Mouse (Mus musculus) forebrain, embryonic 15.5 days (tissue): ENCODE measurements at regions not wholly inside any gene's neighbourhood (a gene's known extent, or its start where the extent isn't known, plus 50 kb on each side); places are given as distances from the start of the nearest gene placed in this dataset.
A peak's percentile ranks its signal among the peaks of the same experiment; 100 is the strongest.

ENCODE experiments used
- ATAC-seq: fragments of 200-750 bp; cut with Nextera tagmentation; replicated peaks from 2 replicates; pipeline ENCODE4 v1.8.0; 2017; ENCODE audit warnings: mild to moderate bottlenecking, moderate TSS enrichment, moderate library complexity
- H3K27ac ChIP-seq: fragments of 300-500 bp; sonication (generic); replicated peaks from 2 replicates; pipeline ENCODE4 v1.5.1; 2015; ENCODE audit warnings: mild to moderate bottlenecking, inconsistent platforms
- H3K27me3 ChIP-seq: fragments of 300-500 bp; sonication (generic); 2 replicates; pipeline ENCODE4 v1.6.1; 2015; ENCODE audit warnings: inconsistent platforms
- H3K36me3 ChIP-seq: fragments of 300-500 bp; sonication (generic); 2 replicates; pipeline ENCODE4 v1.6.1; 2015; ENCODE audit warnings: mild to moderate bottlenecking, inconsistent platforms
- H3K4me1 ChIP-seq: fragments of 300-500 bp; sonication (generic); 2 replicates; pipeline ENCODE4 v1.6.1; 2015; ENCODE audit warnings: inconsistent platforms
- H3K4me2 ChIP-seq: fragments of 300-500 bp; sonication (generic); replicated peaks from 2 replicates; pipeline ENCODE4 v1.6.1; 2015; ENCODE audit warnings: mild to moderate bottlenecking, inconsistent platforms
- H3K4me3 ChIP-seq: fragments of 300-500 bp; sonication (generic); 2 replicates; pipeline ENCODE4 v1.5.1; 2015; ENCODE audit warnings: mild to moderate bottlenecking, inconsistent platforms
- H3K9ac ChIP-seq: fragments of 300-500 bp; sonication (generic); replicated peaks from 2 replicates; pipeline ENCODE4 v1.6.1; 2015; ENCODE audit warnings: mild to moderate bottlenecking, inconsistent platforms
- H3K9me3 ChIP-seq: fragments of 300-500 bp; sonication (generic); 2 replicates; pipeline ENCODE4 v1.6.1; 2016; ENCODE audit warnings: inconsistent platforms
- WGBS: fragments of 180-500 bp; shearing (Covaris S2); methylation state at CpG from one replicate; pipeline ENCODE4 v1.1.7; 2015; ENCODE audit warnings: mixed read lengths; 5-methylcytosine and 5-hydroxymethylcytosine counted together

DNA sequence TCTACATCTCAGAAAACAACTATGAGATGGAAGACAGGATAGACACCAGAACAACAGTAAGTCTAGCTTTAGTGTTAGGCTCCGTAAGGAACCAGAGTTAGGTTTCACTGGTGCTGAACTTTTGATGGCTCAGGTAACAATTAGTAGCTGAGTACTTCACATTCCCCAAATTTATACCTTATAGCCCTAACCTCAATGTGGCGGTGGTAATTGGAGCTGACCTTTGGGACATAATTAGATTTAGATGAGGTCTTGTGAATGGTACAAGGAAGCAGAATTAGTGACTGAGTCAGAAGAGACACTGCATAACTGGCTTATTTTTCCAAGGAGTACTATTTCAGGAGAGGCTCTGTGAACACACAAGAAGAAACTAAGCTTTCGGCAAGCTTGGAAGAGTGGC is 123.7 kb upstream of the P2ry1 start:
- Histone ChIP-seq H3K36me3 (no peaks in the 10 kb centered on the region), H3K27me3 (no peaks in the 10 kb centered on the region), H3K4me3 (no peak overlapping the region), H3K9me3 (no peaks in the 10 kb centered on the region), H3K27ac (no peak overlapping the region), H3K4me1 (no peaks in the 10 kb centered on the region), H3K4me2 (no peak overlapping the region), H3K9ac (no peak overlapping the region)
- WGBS, result 97% methylated on average over 3 of the region's 3 CpGs
- ATAC-seq, result no peak

DNA sequence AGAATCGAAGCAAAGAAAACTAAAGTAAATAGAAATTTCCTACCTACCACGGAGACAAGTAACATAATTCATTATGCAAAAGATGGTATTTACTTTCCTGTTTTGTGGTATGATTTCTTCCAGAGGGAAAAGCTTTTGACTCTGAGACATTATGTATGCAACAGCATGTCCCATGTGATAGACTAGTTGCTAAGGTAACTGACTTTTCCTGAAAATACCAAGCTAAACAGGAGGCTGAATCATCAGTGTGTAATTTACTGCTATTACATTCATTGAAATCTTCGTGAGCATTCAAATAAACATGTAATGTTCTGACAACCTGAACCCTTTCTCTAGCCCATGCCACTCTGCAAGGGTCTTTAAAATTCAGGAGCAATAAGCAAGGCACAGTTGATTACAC is 118.6 kb upstream of the P2ry1 start:
- Histone ChIP-seq H3K27ac (0 out of 2 replicates have a peak overlapping the region, but pooled peaks have one; percentile 8), H3K4me2 (no peak overlapping the region), H3K4me3 (no peak overlapping the region), H3K27me3 (no peaks in the 10 kb centered on the region), H3K9ac (no peak overlapping the region), H3K36me3 (no peaks in the 10 kb centered on the region), H3K9me3 (no peaks in the 10 kb centered on the region), H3K4me1 (peaks cover 5% of the 10 kb centered on the region; the same call in 1 of the 2 replicates)
- peak; percentile 94 for ATAC-seq
- 45% methylated on average over 3 of the region's 3 CpGs for WGBS

DNA sequence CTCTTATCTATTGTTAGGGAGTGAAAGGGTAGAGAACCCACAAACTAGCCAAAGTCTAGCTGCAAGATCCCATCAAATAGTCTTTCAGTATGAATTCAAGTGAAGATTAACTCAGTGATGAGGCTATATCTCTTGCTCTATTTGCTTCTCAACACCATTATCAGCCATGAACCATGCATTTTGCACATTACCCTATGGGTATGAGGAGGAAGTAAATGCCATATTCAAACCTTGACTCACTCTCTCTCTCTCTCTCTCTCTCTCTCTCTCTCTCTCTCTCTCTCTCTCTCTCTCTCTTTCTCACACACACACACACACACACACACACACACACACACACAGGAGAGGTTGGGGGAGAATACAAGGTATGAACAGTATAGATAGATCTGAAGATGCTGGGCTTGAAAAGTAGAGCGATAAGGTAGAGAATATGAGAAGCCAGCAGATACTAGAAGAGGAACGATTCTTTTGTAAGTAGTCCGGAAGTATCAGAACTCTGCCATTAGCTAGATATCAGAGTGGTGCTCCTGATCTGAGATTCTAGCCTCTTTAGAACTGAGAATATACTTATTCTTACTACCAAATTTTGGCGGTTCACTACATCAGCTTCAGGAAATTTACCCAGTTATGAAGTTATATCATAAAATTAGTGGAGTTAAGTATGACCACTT is 113.3 kb upstream of the P2ry1 start:
- Histone ChIP-seq H3K27me3 (no peaks in the 10 kb centered on the region), H3K36me3 (no peaks in the 10 kb centered on the region), H3K4me2 (no peak overlapping the region), H3K9ac (no peak overlapping the region), H3K27ac (no peak overlapping the region), H3K9me3 (no peaks in the 10 kb centered on the region), H3K4me3 (no peak overlapping the region), H3K4me1 (peaks cover under 1% of the 10 kb centered on the region; the same call in 1 of the 2 replicates)
- ATAC-seq, result no peak
- 95% methylated on average over 4 of the region's 4 CpGs for WGBS

DNA sequence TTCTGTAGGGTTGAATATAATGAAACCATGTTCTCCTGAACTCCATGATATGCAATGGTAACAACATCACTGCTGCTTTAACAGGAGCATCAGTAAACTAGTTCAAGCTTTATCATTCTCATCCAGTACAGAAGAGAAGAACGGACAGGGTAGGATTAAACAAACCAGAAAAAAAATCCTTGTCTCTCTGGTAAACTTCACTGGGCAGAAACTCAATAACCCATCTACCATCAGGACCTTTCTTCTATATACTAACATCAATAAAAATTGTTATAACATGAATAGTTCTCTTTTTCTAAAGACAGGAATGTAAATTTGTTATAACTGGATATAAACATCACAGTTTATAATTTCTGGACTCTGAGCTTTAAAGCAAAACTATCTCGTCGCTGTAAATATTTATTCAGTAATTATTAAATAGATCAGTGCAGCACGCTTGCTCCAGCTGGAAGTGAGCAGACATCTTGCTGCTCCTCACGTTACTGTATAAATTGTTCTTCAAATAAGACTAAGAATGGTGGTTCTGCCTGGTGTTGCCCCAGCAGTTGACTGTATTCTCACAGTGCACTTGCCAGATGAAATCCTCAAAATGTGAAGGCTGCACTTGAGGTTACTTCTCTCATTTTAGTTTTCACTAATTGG is 104.8 kb upstream of the P2ry1 start:
- Histone ChIP-seq H3K27ac (no peak overlapping the region), H3K9ac (no peak overlapping the region), H3K27me3 (no peaks in the 10 kb centered on the region), H3K9me3 (no peaks in the 10 kb centered on the region), H3K36me3 (no peaks in the 10 kb centered on the region), H3K4me3 (no peak overlapping the region), H3K4me2 (no peak overlapping the region), H3K4me1 (no peaks in the 10 kb centered on the region)
- no peak for ATAC-seq
- WGBS, result 90% methylated on average over 5 of the region's 5 CpGs

- Histone ChIP-seq H3K27ac (no peak overlapping the region), H3K9ac (no peak overlapping the region), H3K9me3 (no peaks in the 10 kb centered on the region), H3K27me3 (no peaks in the 10 kb centered on the region), H3K4me2 (no peak overlapping the region), H3K4me1 (no peaks in the 10 kb centered on the region), H3K4me3 (no peak overlapping the region), H3K36me3 (no peaks in the 10 kb centered on the region)
- ATAC-seq, result no peak
- 74% methylated on average over 1 of the region's 1 CpGs for WGBS
Measured at GRCm38 (mm10) chr3:60898720-60899119, 103.9 kb upstream of the P2ry1 start.

GRCm38 (mm10) chr3:60901571-60901970 is 101.0 kb upstream of the P2ry1 start:
- ATAC-seq, result peak; percentile 69
- no peak overlapping the region for H3K9ac ChIP-seq
- H3K9me3 ChIP-seq, result no peaks in the 10 kb centered on the region
- no peak overlapping the region for H3K4me2 ChIP-seq
- H3K27me3 ChIP-seq, result no peaks in the 10 kb centered on the region
- no peak overlapping the region for H3K4me3 ChIP-seq
- 24% methylated on average over 2 of the region's 2 CpGs for WGBS
- no peaks in the 10 kb centered on the region for H3K4me1 ChIP-seq
- no peaks in the 10 kb centered on the region for H3K36me3 ChIP-seq
- no peak overlapping the region for H3K27ac ChIP-seq

DNA sequence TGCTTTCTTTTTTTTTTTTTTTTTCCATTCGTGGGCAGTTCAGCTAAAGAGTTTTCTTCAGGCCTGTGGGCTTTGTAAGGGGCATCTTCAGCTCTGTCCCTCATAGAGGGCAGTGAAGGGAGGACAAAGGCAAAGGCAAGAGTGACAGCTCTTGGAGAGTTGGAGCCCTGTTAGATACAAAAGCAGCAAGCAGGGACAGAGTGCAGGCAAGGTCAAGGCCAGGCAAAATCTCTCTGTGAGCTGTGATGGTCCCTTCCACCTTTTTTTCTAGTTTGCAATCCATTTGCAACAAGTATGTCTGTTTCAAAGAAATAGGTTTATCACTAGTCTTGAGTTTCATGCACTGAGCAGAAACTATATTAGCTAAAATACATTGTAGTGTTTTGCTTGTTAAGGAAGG is 86.2 kb upstream of the P2ry1 start:
- H3K27me3 ChIP-seq, result no peaks in the 10 kb centered on the region

DNA sequence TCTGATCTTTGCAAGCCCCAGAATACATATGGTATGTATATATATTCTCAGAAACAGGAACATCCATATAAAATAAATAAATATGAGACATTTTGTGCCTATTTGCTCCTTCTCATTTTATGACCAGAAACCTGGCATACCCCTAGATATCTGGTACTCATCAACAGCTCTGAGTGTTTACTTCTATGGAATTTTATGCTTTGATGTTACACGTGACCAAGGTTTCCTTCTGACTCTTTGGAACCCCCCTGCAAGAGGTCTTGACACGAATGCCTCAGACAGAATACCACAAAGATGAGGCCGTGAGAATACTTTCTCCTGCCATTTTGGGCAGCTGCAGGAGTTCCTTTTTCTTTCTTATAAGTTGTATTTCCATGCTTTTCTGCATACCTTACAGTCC is 85.3 kb upstream of the P2ry1 start:
- Histone ChIP-seq H3K4me2 (no peak overlapping the region), H3K4me3 (no peak overlapping the region), H3K27ac (no peak overlapping the region), H3K27me3 (no peaks in the 10 kb centered on the region), H3K9me3 (no peaks in the 10 kb centered on the region), H3K9ac (no peak overlapping the region), H3K36me3 (no peaks in the 10 kb centered on the region), H3K4me1 (no peaks in the 10 kb centered on the region)
- 62% methylated on average over 3 of the region's 3 CpGs for WGBS
- ATAC-seq, result no peak

More for the DNA sequence above, 86.2 kb upstream of the P2ry1 start:
- WGBS, result 0% methylated on average over 1 of the region's 1 CpGs
- Histone ChIP-seq H3K4me3 (no peak overlapping the region), H3K27ac (no peak overlapping the region), H3K4me2 (no peak overlapping the region), H3K4me1 (no peaks in the 10 kb centered on the region), H3K9me3 (no peaks in the 10 kb centered on the region), H3K9ac (no peak overlapping the region), H3K36me3 (no peaks in the 10 kb centered on the region)
- ATAC-seq, result no peak

GRCm38 (mm10) chr3:60926024-60926547 is 76.5 kb upstream of the P2ry1 start:
- H3K4me2 ChIP-seq, result no peak overlapping the region
- WGBS, result 94% methylated on average over 9 of the region's 9 CpGs
- H3K9ac ChIP-seq, result no peak overlapping the region
- H3K27me3 ChIP-seq, result no peaks in the 10 kb centered on the region
- no peaks in the 10 kb centered on the region for H3K4me1 ChIP-seq
- no peaks in the 10 kb centered on the region for H3K9me3 ChIP-seq
- no peaks in the 10 kb centered on the region for H3K36me3 ChIP-seq
- no peak overlapping the region for H3K27ac ChIP-seq
- no peak overlapping the region for H3K4me3 ChIP-seq
- ATAC-seq, result no peak

GRCm38 (mm10) chr3:60928910-60929309 is 73.7 kb upstream of the P2ry1 start:
- Histone ChIP-seq H3K9ac (no peak overlapping the region), H3K36me3 (no peaks in the 10 kb centered on the region), H3K9me3 (no peaks in the 10 kb centered on the region), H3K4me3 (no peak overlapping the region), H3K4me1 (no peaks in the 10 kb centered on the region), H3K4me2 (no peak overlapping the region), H3K27ac (no peak overlapping the region), H3K27me3 (no peaks in the 10 kb centered on the region)
- WGBS, result 40% methylated on average over 4 of the region's 4 CpGs
- ATAC-seq, result no peak

GRCm38 (mm10) chr3:60934492-60934891 is 68.1 kb upstream of the P2ry1 start:
- H3K36me3 ChIP-seq, result no peaks in the 10 kb centered on the region
- H3K4me3 ChIP-seq, result no peak overlapping the region
- no peaks in the 10 kb centered on the region for H3K4me1 ChIP-seq
- no peak overlapping the region for H3K4me2 ChIP-seq
- WGBS, result 86% methylated on average over 1 of the region's 1 CpGs
- no peaks in the 10 kb centered on the region for H3K9me3 ChIP-seq
- H3K27ac ChIP-seq, result no peak overlapping the region
- H3K9ac ChIP-seq, result no peak overlapping the region
- no peak for ATAC-seq
- H3K27me3 ChIP-seq, result no peaks in the 10 kb centered on the region

DNA sequence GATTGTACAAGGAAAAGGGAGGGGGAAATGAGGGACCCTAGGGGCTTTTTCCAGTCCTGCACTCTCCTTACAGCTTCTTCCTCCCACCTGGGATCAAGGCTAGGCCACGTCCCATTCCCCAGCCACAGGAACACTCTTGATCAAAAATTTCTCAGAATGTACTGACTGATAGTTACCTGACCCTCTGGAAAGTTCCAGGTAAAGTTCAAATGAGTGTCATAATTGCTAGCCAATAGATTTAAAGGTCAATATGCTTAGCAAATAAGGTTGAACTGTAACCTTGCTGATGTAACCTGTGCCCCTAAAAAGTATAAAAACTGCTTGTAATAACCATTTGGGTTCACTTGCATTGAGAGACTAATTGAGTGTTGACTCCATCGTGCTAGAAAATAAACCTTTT is 61.1 kb upstream of the P2ry1 start:
- Histone ChIP-seq H3K4me1 (no peaks in the 10 kb centered on the region), H3K27me3 (no peaks in the 10 kb centered on the region), H3K27ac (no peak overlapping the region), H3K4me2 (no peak overlapping the region), H3K9me3 (no peaks in the 10 kb centered on the region), H3K36me3 (no peaks in the 10 kb centered on the region), H3K9ac (no peak overlapping the region), H3K4me3 (no peak overlapping the region)
- WGBS, result 89% methylated on average over 2 of the region's 2 CpGs
- no peak for ATAC-seq

GRCm38 (mm10) chr3:60948897-60949296 is 53.7 kb upstream of the P2ry1 start:
- Histone ChIP-seq H3K27me3 (no peaks in the 10 kb centered on the region), H3K27ac (no peak overlapping the region), H3K4me3 (no peak overlapping the region), H3K4me1 (no peaks in the 10 kb centered on the region), H3K4me2 (no peak overlapping the region), H3K9me3 (no peaks in the 10 kb centered on the region), H3K9ac (no peak overlapping the region), H3K36me3 (no peaks in the 10 kb centered on the region)
- no peak for ATAC-seq
- 90% methylated on average over 4 of the region's 4 CpGs for WGBS
